Mouse (Mus musculus) heart, adult 2 months (tissue): ENCODE results near the gene Leng9.

Source experiments
- CTCF ChIP-seq: fragments of 200-600 bp; IDR thresholded peaks from 2 replicates; pipeline ENCODE4 v1.8.1; 2022; ENCODE audit warnings: antibody characterized with exemption, mild to moderate bottlenecking, moderate library complexity
- EP300 ChIP-seq: fragments of 200-500 bp; IDR thresholded peaks from 2 replicates; pipeline ENCODE4 v1.6.1; 2011; ENCODE audit warnings: low read depth, low read length, control low read depth; ENCODE audit not compliant: insufficient read depth
- POLR2A ChIP-seq: fragments of 200-500 bp; IDR thresholded peaks from 2 replicates; pipeline ENCODE4 v1.6.1; 2011; ENCODE audit warnings: mild to moderate bottlenecking, low read depth, low read length, control low read depth; ENCODE audit not compliant: insufficient read depth

- TF ChIP-seq POLR2A (no peak), CTCF (no peak), EP300 (no peak)
These were observed 51.3 kb downstream of the Leng9 start for GRCm38 (mm10) chr7:4098832-4099231.
